Mouse (Mus musculus) heart, postnatal 0 days (tissue): ENCODE results near the gene Dnajc27.

Experiments used
- CTCF ChIP-seq: IDR thresholded peaks from 2 replicates; pipeline ENCODE4 v1.5.1; 2016; ENCODE audit warnings: antibody characterized with exemption, control low read depth, low read depth
- EP300 ChIP-seq: IDR thresholded peaks from 2 replicates; pipeline ENCODE4 v1.6.1; 2016; ENCODE audit warnings: antibody characterized with exemption, low read depth

DNA sequence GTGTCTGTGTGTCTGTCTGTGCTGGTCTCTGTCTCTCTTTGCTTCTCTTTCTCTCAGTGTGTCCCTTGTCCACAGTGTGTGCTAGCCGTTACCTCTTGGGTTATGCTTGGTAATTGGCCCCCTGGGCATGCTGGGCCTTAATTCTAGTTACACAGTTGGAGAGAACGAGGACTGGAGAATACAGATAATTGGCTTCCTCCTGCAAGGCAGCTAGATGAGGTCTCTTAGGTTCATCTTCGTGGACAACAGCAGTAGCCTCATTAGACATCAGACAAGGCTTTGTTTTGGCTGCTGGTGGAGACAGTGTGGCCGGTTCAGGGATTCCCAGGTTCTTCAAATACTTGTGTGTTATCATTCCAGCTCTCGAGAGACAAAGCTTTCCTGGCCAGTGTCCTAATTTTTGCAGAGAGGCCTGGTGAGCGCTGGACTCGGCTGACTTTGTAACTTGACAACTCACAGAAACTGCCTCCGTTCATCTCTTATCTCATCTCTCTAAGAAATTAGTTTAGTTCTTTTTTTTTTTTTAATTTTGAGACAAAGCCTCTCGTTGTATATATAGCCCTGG is 31.4 kb upstream of the Dnajc27 start:
- TF ChIP-seq EP300, result no peak
- TF ChIP-seq CTCF, result no peak
